In the genomic region with DNA sequence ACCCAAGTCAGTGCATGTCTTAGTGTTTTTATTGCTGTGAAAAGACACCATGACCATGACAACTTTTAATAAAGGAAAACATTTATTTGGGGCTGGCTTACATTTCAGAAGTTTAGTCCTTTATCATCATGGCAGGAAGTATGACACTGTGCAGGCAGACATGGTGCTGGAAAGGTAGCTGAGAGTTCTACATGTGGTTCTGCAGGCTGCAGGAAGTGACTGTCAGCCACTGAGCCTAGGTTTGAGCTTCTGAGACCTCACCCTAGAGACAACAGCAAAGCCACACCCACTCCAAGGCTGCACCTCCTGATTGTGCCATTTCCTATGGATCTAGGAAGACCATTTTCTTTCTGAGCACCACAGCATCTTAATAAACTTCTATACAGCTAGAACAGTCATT, we compare ENCODE assay signal across 25 mouse cellular contexts. TPM values are rescaled to one million over a fixed set of nuclear protein-coding genes. Genes with fewer than 3 reads are reported as not detected.
"Had no signal": no experiment of that assay in that cellular context is flagged by ENCODE, and none has a peak within 500 bp of the region (broad histone marks: within the 10 kb centered on the region; RNA-seq: fewer than 3 reads in every experiment).

No protein-coding gene starts in this region.

- DNase-seq: gastrocnemius, adult 2 months; gastrocnemius, postnatal 10 days; gastrocnemius, postnatal 25 days; heart, postnatal 14 days; heart, postnatal 36 days; kidney, adult 11 months; kidney, adult 2 months; kidney, adult 9 months; kidney, postnatal 10 days; kidney, postnatal 25 days; kidney, postnatal 4 days; liver; liver, embryonic 13.5 days had no signal

- ATAC-seq: hindbrain, postnatal 0 days; intestine, embryonic 15.5 days had no signal

RNA-seq across cellular contexts. Expression of a gene that starts 48.8 kb away (rescaled TPM):
- total RNA-seq: granulocyte monocyte progenitor cell, adult 5-6 weeks; hematopoietic stem cell, adult 5-6 weeks; hindbrain, postnatal 0 days; left cerebral cortex, adult 2 months; left cerebral cortex, postnatal 14 days; left cerebral cortex, postnatal 36 days had no signal
- polyA plus RNA-seq: hindbrain, embryonic 11.5 days; hindbrain, embryonic 15.5 days; limb, embryonic 10.5 days; limb, embryonic 12.5 days; liver, embryonic 11.5 days; liver, embryonic 13.5 days had no signal
